Mouse (Mus musculus) erythroblast, embryonic 14.5 days (primary cell): Measurements from ENCODE around the gene Kirrel.

Source experiments
- GATA1 ChIP-seq: IDR thresholded peaks from 2 replicates; pipeline ENCODE4 v1.6.1; 2012; ENCODE audit warnings: low read length, inconsistent platforms, mixed read lengths
- TAL1 ChIP-seq: IDR thresholded peaks from 3 replicates; pipeline ENCODE4 v1.6.1; 2012; ENCODE audit warnings: low read length, inconsistent platforms, mixed read lengths

GRCm38 (mm10) chr3:87072612-87073515 lies 101.7 kb downstream of the Kirrel start:
- TF ChIP-seq GATA1 = no peak
- no peak for TF ChIP-seq TAL1
